Mouse (Mus musculus) neural tube, embryonic 15.5 days (tissue): ENCODE measurements around the gene Clec16a. TPM values are rescaled to one million over a fixed set of nuclear protein-coding genes. Genes with fewer than 3 reads are reported as not detected.

ENCODE experiments used
- ATAC-seq: fragments of 200-750 bp; cut with Nextera tagmentation; 2 replicates; pipeline ENCODE4 v1.8.0; 2017; ENCODE audit warnings: mild to moderate bottlenecking, moderate TSS enrichment, moderate library complexity; ENCODE audit not compliant: low FRiP score
- H3K27ac ChIP-seq: fragments of 300-500 bp; sonication (generic); replicated peaks from 2 replicates; pipeline ENCODE4 v1.5.1; 2015; ENCODE audit warnings: mild to moderate bottlenecking, inconsistent platforms
- H3K27me3 ChIP-seq: fragments of 300-500 bp; sonication (generic); replicated peaks from 2 replicates; pipeline ENCODE4 v1.6.1; 2015; ENCODE audit warnings: inconsistent platforms
- H3K36me3 ChIP-seq: fragments of 300-500 bp; sonication (generic); 2 replicates; pipeline ENCODE4 v1.6.1; 2015; ENCODE audit warnings: inconsistent platforms
- H3K4me1 ChIP-seq: fragments of 300-500 bp; sonication (generic); 2 replicates; pipeline ENCODE4 v1.6.1; 2015; ENCODE audit warnings: inconsistent platforms
- H3K4me2 ChIP-seq: fragments of 300-500 bp; sonication (generic); 2 replicates; pipeline ENCODE4 v1.6.1; 2015; ENCODE audit warnings: inconsistent platforms, mild to moderate bottlenecking, moderate library complexity
- H3K4me3 ChIP-seq: fragments of 300-500 bp; sonication (generic); replicated peaks from 2 replicates; pipeline ENCODE4 v1.5.1; 2015; ENCODE audit warnings: mild to moderate bottlenecking, inconsistent platforms
- H3K9ac ChIP-seq: fragments of 300-500 bp; sonication (generic); replicated peaks from 2 replicates; pipeline ENCODE4 v1.6.1; 2015; ENCODE audit warnings: mild to moderate bottlenecking, inconsistent platforms
- H3K9me3 ChIP-seq: fragments of 300-500 bp; sonication (generic); replicated peaks from 2 replicates; pipeline ENCODE4 v1.6.1; 2016; ENCODE audit warnings: inconsistent platforms
- WGBS: fragments of 180-500 bp; shearing (Covaris S2); methylation state at CpG from one replicate; pipeline ENCODE4 v1.1.7; 2015; ENCODE audit warnings: mixed read lengths; 5-methylcytosine and 5-hydroxymethylcytosine counted together
- polyA plus RNA-seq: library from polyadenylated mRNA; unstranded; fragments of >200 nt; fragmentation: Nextera tagmentation; extraction: Ambion mirVana; gene quantifications from 2 replicates; pipeline ENCODE4 v1.2.1, GENCODE M21; 2015

The Clec16a gene
- polyA plus RNA-seq, 1 experiment from 2014 or later: 71.6 TPM

- Histone ChIP-seq H3K4me2 (no peak overlapping the region), H3K36me3 (no peaks in the 10 kb centered on the region), H3K27ac (no peak overlapping the region), H3K4me1 (peaks cover 20% of the 10 kb centered on the region), H3K9me3 (no peaks in the 10 kb centered on the region), H3K9ac (no peak overlapping the region), H3K27me3 (no peaks in the 10 kb centered on the region), H3K4me3 (no peak overlapping the region)
- 84% methylated on average over 7 of the region's 7 CpGs for WGBS
- ATAC-seq: no peak
Observed at GRCm38 (mm10) chr16:10668991-10669703, 124.0 kb downstream of the Clec16a start.

GRCm38 (mm10) chr16:10669936-10670335 lies 124.8 kb downstream of the Clec16a start:
- Histone ChIP-seq H3K27me3 (no peaks in the 10 kb centered on the region), H3K4me2 (no peak overlapping the region), H3K36me3 (no peaks in the 10 kb centered on the region), H3K4me1 (peaks cover 15% of the 10 kb centered on the region), H3K9me3 (no peaks in the 10 kb centered on the region), H3K27ac (no peak overlapping the region), H3K4me3 (no peak overlapping the region), H3K9ac (no peak overlapping the region)
- 63% methylated on average over 3 of the region's 3 CpGs for whole genome bisulfite sequencing
- no peak for ATAC-seq

- H3K4me2 ChIP-seq: no peak overlapping the region
- H3K27ac ChIP-seq: no peak overlapping the region
- no peaks in the 10 kb centered on the region for H3K9me3 ChIP-seq
- no peaks in the 10 kb centered on the region for H3K27me3 ChIP-seq
- H3K4me3 ChIP-seq: no peak overlapping the region
- ATAC-seq: no peak
- no peak overlapping the region for H3K9ac ChIP-seq
- peaks cover 4% of the 10 kb centered on the region; the same call in 1 of the 2 replicates for H3K4me1 ChIP-seq
- H3K36me3 ChIP-seq: no peaks in the 10 kb centered on the region
Observed at GRCm38 (mm10) chr16:10672490-10672889, 127.4 kb downstream of the Clec16a start.

- WGBS: 61% methylated on average over 2 of the region's 2 CpGs
Observed at GRCm38 (mm10) chr16:10674020-10674419, 128.9 kb downstream of the Clec16a start.

GRCm38 (mm10) chr16:10674957-10675356 lies 129.8 kb downstream of the Clec16a start:
- 92% methylated on average over 2 of the region's 2 CpGs for WGBS
- peaks cover 3% of the 10 kb centered on the region; the same call in 1 of the 2 replicates for H3K4me1 ChIP-seq
- H3K36me3 ChIP-seq: no peaks in the 10 kb centered on the region
- H3K27me3 ChIP-seq: no peaks in the 10 kb centered on the region
- ATAC-seq: no peak
- H3K9ac ChIP-seq: no peak overlapping the region
- H3K4me3 ChIP-seq: no peak overlapping the region
- H3K4me2 ChIP-seq: no peak overlapping the region
- H3K9me3 ChIP-seq: no peaks in the 10 kb centered on the region
- no peak overlapping the region for H3K27ac ChIP-seq

More at GRCm38 (mm10) chr16:10674020-10674419, 128.9 kb downstream of the Clec16a start:
- no peaks in the 10 kb centered on the region for H3K27me3 ChIP-seq
- no peaks in the 10 kb centered on the region for H3K36me3 ChIP-seq
- no peak overlapping the region for H3K9ac ChIP-seq
- peaks cover 4% of the 10 kb centered on the region; the same call in 1 of the 2 replicates for H3K4me1 ChIP-seq
- H3K4me3 ChIP-seq: no peak overlapping the region
- no peak for ATAC-seq
- no peaks in the 10 kb centered on the region for H3K9me3 ChIP-seq
- no peak overlapping the region for H3K27ac ChIP-seq
- H3K4me2 ChIP-seq: no peak overlapping the region

- H3K27me3 ChIP-seq: no peaks in the 10 kb centered on the region
- H3K4me1 ChIP-seq: no peaks in the 10 kb centered on the region
- no peak overlapping the region for H3K4me3 ChIP-seq
- H3K9me3 ChIP-seq: no peaks in the 10 kb centered on the region
- H3K4me2 ChIP-seq: no peak overlapping the region
- H3K27ac ChIP-seq: no peak overlapping the region
- H3K9ac ChIP-seq: no peak overlapping the region
- H3K36me3 ChIP-seq: no peaks in the 10 kb centered on the region
- no peak for ATAC-seq
- 77% methylated on average over 1 of the region's 1 CpGs for WGBS
Observed at GRCm38 (mm10) chr16:10675612-10676011, 130.5 kb downstream of the Clec16a start.

GRCm38 (mm10) chr16:10676461-10677066 lies 131.4 kb downstream of the Clec16a start:
- H3K36me3 ChIP-seq: no peaks in the 10 kb centered on the region
- no peaks in the 10 kb centered on the region for H3K9me3 ChIP-seq
- H3K4me2 ChIP-seq: no peak overlapping the region
- no peak overlapping the region for H3K27ac ChIP-seq
- H3K9ac ChIP-seq: no peak overlapping the region
- no peak for ATAC-seq
- WGBS: 73% methylated on average over 3 of the region's 3 CpGs
- no peaks in the 10 kb centered on the region for H3K27me3 ChIP-seq
- H3K4me1 ChIP-seq: no peaks in the 10 kb centered on the region
- no peak overlapping the region for H3K4me3 ChIP-seq

- no peaks in the 10 kb centered on the region for H3K9me3 ChIP-seq
- H3K9ac ChIP-seq: no peak overlapping the region
- 97% methylated on average over 2 of the region's 2 CpGs for WGBS
- no peak overlapping the region for H3K4me2 ChIP-seq
- no peak overlapping the region for H3K4me3 ChIP-seq
- no peaks in the 10 kb centered on the region for H3K27me3 ChIP-seq
- no peaks in the 10 kb centered on the region for H3K4me1 ChIP-seq
- ATAC-seq: no peak
- no peaks in the 10 kb centered on the region for H3K36me3 ChIP-seq
- H3K27ac ChIP-seq: no peak overlapping the region
Observed at GRCm38 (mm10) chr16:10682521-10682920, 137.4 kb downstream of the Clec16a start.

- 86% methylated on average over 8 of the region's 8 CpGs for WGBS
- Histone ChIP-seq H3K27ac (no peak overlapping the region), H3K4me1 (no peaks in the 10 kb centered on the region), H3K9ac (no peak overlapping the region), H3K36me3 (no peaks in the 10 kb centered on the region), H3K4me3 (no peak overlapping the region), H3K9me3 (no peaks in the 10 kb centered on the region), H3K4me2 (no peak overlapping the region), H3K27me3 (no peaks in the 10 kb centered on the region)
- no peak for ATAC-seq
Observed at GRCm38 (mm10) chr16:10683193-10684000, 138.3 kb downstream of the Clec16a start.

GRCm38 (mm10) chr16:10689748-10690318 lies 144.7 kb downstream of the Clec16a start:
- no peak for ATAC-seq
- no peak overlapping the region for H3K4me2 ChIP-seq
- H3K9me3 ChIP-seq: no peaks in the 10 kb centered on the region
- H3K9ac ChIP-seq: no peak overlapping the region
- H3K36me3 ChIP-seq: peaks cover 24% of the 10 kb centered on the region
- 84% methylated on average over 6 of the region's 6 CpGs for WGBS
- H3K4me3 ChIP-seq: no peak overlapping the region
- H3K27me3 ChIP-seq: no peaks in the 10 kb centered on the region
- H3K4me1 ChIP-seq: 0 out of 2 replicates have a peak, but pooled peaks cover 5% of the 10 kb centered on the region
- H3K27ac ChIP-seq: no peak overlapping the region

GRCm38 (mm10) chr16:10690442-10690841 lies 145.3 kb downstream of the Clec16a start:
- H3K36me3 ChIP-seq: peaks cover 24% of the 10 kb centered on the region
- H3K4me1 ChIP-seq: 0 out of 2 replicates have a peak, but pooled peaks cover 5% of the 10 kb centered on the region
- no peak overlapping the region for H3K9ac ChIP-seq
- no peak overlapping the region for H3K4me3 ChIP-seq
- no peak overlapping the region for H3K27ac ChIP-seq
- WGBS: 88% methylated on average over 3 of the region's 3 CpGs
- ATAC-seq: no peak
- H3K9me3 ChIP-seq: no peaks in the 10 kb centered on the region
- H3K4me2 ChIP-seq: no peak overlapping the region
- H3K27me3 ChIP-seq: no peaks in the 10 kb centered on the region
